Mouse (Mus musculus) thymus, adult 2 months (tissue): ENCODE measurements around the gene Dnajc11. TPM values are rescaled to one million over a fixed set of nuclear protein-coding genes. Genes with fewer than 3 reads are reported as not detected.

Experiments used
- DNase-seq: peaks from one replicate; pipeline ENCODE4 v3.0.0; 2021
- H3K27ac ChIP-seq: fragments of 200-500 bp; 2 replicates; pipeline ENCODE4 v1.5.1; 2012; ENCODE audit warnings: low read length, control low read depth; ENCODE audit not compliant: control insufficient read depth, insufficient read depth
- H3K27me3 ChIP-seq: fragments of 200-500 bp; 2 replicates; pipeline ENCODE4 v1.6.1; 2012; ENCODE audit warnings: mild to moderate bottlenecking, low read length, moderate library complexity, mixed read lengths; ENCODE audit not compliant: control insufficient read depth, insufficient read depth
- H3K36me3 ChIP-seq: fragments of 200-500 bp; 2 replicates; pipeline ENCODE4 v1.6.1; 2012; ENCODE audit warnings: mild to moderate bottlenecking, low read length, moderate library complexity; ENCODE audit not compliant: control insufficient read depth, insufficient read depth
- H3K4me1 ChIP-seq: fragments of 200-500 bp; replicated peaks from 2 replicates; pipeline ENCODE4 v1.6.1; 2012; ENCODE audit warnings: low read length; ENCODE audit not compliant: control insufficient read depth, insufficient read depth
- H3K4me3 ChIP-seq: fragments of 200-500 bp; 2 replicates; pipeline ENCODE4 v1.5.1; 2012; ENCODE audit warnings: mild to moderate bottlenecking, low read length, control low read depth, moderate library complexity; ENCODE audit not compliant: control insufficient read depth, insufficient read depth
- CTCF ChIP-seq: fragments of 200-500 bp; IDR thresholded peaks from 2 replicates; pipeline ENCODE4 v1.5.1; 2012; ENCODE audit warnings: mild to moderate bottlenecking, control low read depth, low read length, moderate library complexity, borderline replicate concordance; ENCODE audit not compliant: control insufficient read depth, poor library complexity, insufficient read depth; ENCODE audit errors: extremely low read depth
- POLR2A ChIP-seq: fragments of 200-500 bp; IDR thresholded peaks from 2 replicates; pipeline ENCODE4 v1.6.1; 2012; ENCODE audit warnings: mild to moderate bottlenecking, low read length, control low read depth, moderate library complexity; ENCODE audit not compliant: control insufficient read depth, poor library complexity, insufficient read depth; ENCODE audit errors: extremely low read depth
- WGBS: fragments of 180-500 bp; shearing (Covaris S2); methylation state at CpG from one replicate; pipeline ENCODE4 v1.1.7; 2018; 5-methylcytosine and 5-hydroxymethylcytosine counted together
- polyA plus RNA-seq: library from polyadenylated mRNA; depleted of rRNA; stranded (reverse); fragments of >200 nt; gene quantifications from 2 replicates; pipeline ENCODE4 v1.2.3, GENCODE M21; 2012; rRNA removed

Dnajc11 gene
- polyA plus RNA-seq: 61.4 and 67.0 TPM in 2 replicates

GRCm38 (mm10) chr4:151933505-151934214, at the start of gene Dnajc11:
Gene Dnajc11 (plus strand): TSS chr4:151933691.
- under 1% methylated on average over 83 of the region's 83 CpGs for WGBS

GRCm38 (mm10) chr4:151893241-151893640, 40.2 kb upstream of the Dnajc11 start:
- TF ChIP-seq POLR2A: no peak
- no peak for TF ChIP-seq CTCF
- Histone ChIP-seq H3K4me1 (no peaks in the 10 kb centered on the region), H3K36me3 (no peaks in the 10 kb centered on the region), H3K4me3 (no peak overlapping the region), H3K27ac (no peak overlapping the region), H3K27me3 (no peaks in the 10 kb centered on the region)
- WGBS: 80% methylated on average over 6 of the region's 6 CpGs
- DNase-seq: no peak

More at GRCm38 (mm10) chr4:151933505-151934214, at the start of gene Dnajc11:
- TF ChIP-seq CTCF (peak; percentile 100), POLR2A (0 out of 2 replicates have a peak, but pooled peaks have one; percentile 38)
- no peaks in the 10 kb centered on the region for H3K27me3 ChIP-seq
- peaks cover 19% of the 10 kb centered on the region for H3K4me1 ChIP-seq
- peak; percentile 94 for DNase-seq
- H3K27ac ChIP-seq: no peak within 1 kb of the TSS
- H3K36me3 ChIP-seq: no peaks in the 10 kb centered on the region
- H3K4me3 ChIP-seq: peak within 1 kb of the TSS; percentile 49

GRCm38 (mm10) chr4:151894926-151895325, 38.6 kb upstream of the Dnajc11 start:
- H3K27ac ChIP-seq: no peak overlapping the region
- WGBS: 94% methylated on average over 12 of the region's 12 CpGs

GRCm38 (mm10) chr4:151895624-151896023, 37.9 kb upstream of the Dnajc11 start:
- no peak for TF ChIP-seq POLR2A
- TF ChIP-seq CTCF: no peak
- no peak overlapping the region for H3K4me3 ChIP-seq
- no peak overlapping the region for H3K27ac ChIP-seq
- DNase-seq: no peak
- no peaks in the 10 kb centered on the region for H3K4me1 ChIP-seq
- no peaks in the 10 kb centered on the region for H3K27me3 ChIP-seq
- H3K36me3 ChIP-seq: no peaks in the 10 kb centered on the region
- 93% methylated on average over 7 of the region's 7 CpGs for WGBS

More at GRCm38 (mm10) chr4:151894926-151895325, 38.6 kb upstream of the Dnajc11 start:
- TF ChIP-seq CTCF (no peak), POLR2A (no peak)
- Histone ChIP-seq H3K27me3 (no peaks in the 10 kb centered on the region), H3K4me1 (no peaks in the 10 kb centered on the region), H3K36me3 (no peaks in the 10 kb centered on the region), H3K4me3 (no peak overlapping the region)
- no peak for DNase-seq

- 82% methylated on average over 9 of the region's 9 CpGs for WGBS
- no peaks in the 10 kb centered on the region for H3K4me1 ChIP-seq
- H3K27ac ChIP-seq: no peak overlapping the region
- no peaks in the 10 kb centered on the region for H3K27me3 ChIP-seq
- DNase-seq: no peak
- TF ChIP-seq CTCF: no peak
- no peak for TF ChIP-seq POLR2A
- H3K4me3 ChIP-seq: no peak overlapping the region
- no peaks in the 10 kb centered on the region for H3K36me3 ChIP-seq
Observed at GRCm38 (mm10) chr4:151897069-151897617, 36.3 kb upstream of the Dnajc11 start.

- Histone ChIP-seq H3K4me3 (no peak overlapping the region), H3K27me3 (no peaks in the 10 kb centered on the region), H3K4me1 (no peaks in the 10 kb centered on the region), H3K27ac (no peak overlapping the region), H3K36me3 (no peaks in the 10 kb centered on the region)
- WGBS: 78% methylated on average over 13 of the region's 13 CpGs
- DNase-seq: no peak
- TF ChIP-seq CTCF (no peak), POLR2A (no peak)
Observed at GRCm38 (mm10) chr4:151898600-151899245, 34.8 kb upstream of the Dnajc11 start.
